Mouse (Mus musculus): ENCODE measurements around the gene Rpl9-ps1. TPM values are rescaled to one million over a fixed set of nuclear protein-coding genes. Genes with fewer than 3 reads are reported as not detected.

Gene Rpl9-ps1
- total RNA-seq (2021): not detected
- long read RNA-seq: 0 reads

DNA sequence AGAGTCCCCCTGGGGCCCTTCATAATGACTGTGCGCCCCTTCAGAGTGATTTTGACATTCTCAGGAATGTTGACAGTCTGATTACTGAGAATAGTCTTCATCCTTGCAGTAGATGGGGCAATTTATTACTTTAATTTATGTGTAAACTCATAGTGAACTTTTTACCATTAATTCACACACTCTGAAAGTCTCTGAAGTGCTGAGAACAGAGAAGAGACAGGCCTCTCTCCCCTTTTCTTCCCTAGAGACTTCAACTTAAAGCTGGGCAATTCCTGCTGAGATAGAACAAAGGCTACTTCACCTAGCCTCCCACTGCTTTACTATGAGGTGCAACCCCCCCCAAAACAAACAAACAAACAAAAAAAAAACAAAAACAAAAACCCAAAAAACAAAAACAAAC lies at the start of gene Rpl9-ps1:
Gene Rpl9-ps1 (minus strand): TSS at position 101 of the 400 bp plus-strand sequence.
- no peak for DNase-seq (ENCODE audit: low spot score in 2 of 2)

GRCm38 (mm10) chr11:83692008-83692407 lies 46.6 kb upstream of the Rpl9-ps1 start:
- no peak for DNase-seq (ENCODE audit: low spot score in 2 of 2)

GRCm38 (mm10) chr11:83689918-83690317 lies 44.5 kb upstream of the Rpl9-ps1 start:
- DNase-seq (ENCODE audit: low spot score in 2 of 2): no peak

DNA sequence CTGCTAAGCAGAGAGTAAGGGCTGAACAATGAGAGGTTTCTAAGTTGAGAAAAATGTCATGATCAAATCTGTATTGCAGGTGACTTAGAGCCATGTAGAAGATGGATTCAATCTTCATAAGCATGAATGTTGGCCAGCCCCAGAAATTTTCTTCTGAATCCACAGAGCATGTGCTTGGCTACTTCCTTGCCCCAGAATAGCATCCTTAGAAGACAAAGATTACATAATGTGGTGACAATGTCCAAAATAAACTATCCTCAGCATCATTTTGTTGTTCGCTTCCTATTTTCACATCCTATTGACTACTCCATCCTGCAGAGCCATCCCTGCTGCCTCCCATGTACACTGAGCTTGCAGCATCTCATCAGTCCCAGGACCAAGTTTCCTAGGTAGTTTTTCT lies 30.2 kb upstream of the Rpl9-ps1 start:
- no peak for DNase-seq (ENCODE audit: low spot score in 2 of 2)

GRCm38 (mm10) chr11:83671743-83672142 lies 26.3 kb upstream of the Rpl9-ps1 start:
- DNase-seq (ENCODE audit: low spot score in 2 of 2): no peak

DNA sequence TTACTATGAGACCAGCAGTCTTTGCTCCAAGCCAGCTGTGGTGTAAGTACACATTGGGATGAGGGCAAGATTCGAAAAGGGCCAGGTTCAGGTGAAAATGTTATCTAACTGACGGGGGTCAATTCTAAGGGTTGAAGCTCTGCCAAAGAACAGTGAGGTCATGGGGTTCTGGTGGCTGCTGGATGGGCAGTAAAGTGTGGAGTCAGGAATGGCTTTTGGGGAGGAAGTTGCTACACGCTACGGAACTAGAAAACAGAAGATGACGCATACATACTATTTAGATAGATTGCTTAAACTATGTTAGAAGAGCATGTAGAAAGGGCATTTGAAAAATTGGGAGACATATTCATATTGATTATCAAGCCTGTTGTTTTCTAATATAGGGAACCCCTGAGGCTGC lies 18.1 kb upstream of the Rpl9-ps1 start:
- DNase-seq (ENCODE audit: low spot score in 2 of 2): no peak

DNA sequence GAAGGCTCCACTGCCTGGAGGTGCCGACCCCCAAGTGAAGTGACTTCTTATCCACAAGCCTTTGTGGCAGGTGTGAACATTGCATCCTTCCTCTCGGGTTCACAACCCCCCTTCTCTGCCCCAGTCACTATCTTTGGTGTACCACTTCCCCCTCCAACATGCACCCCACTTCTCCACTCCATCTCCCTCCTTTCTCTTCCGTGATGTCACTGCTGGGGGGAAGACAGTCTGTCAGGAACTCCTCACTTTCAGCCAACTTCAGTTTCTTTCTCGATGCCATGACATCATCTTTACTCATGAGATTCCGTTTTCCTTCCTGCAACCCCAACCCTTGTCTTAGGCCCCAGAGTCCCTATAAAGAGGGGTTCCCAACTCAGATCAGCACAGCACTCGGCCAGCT lies 16.8 kb upstream of the Rpl9-ps1 start, which contains the start of gene Ccl4:
Gene Ccl4 (plus strand): TSS at position 381 of the 400 bp plus-strand sequence.
- no peak for DNase-seq (ENCODE audit: low spot score in 2 of 2)

DNA sequence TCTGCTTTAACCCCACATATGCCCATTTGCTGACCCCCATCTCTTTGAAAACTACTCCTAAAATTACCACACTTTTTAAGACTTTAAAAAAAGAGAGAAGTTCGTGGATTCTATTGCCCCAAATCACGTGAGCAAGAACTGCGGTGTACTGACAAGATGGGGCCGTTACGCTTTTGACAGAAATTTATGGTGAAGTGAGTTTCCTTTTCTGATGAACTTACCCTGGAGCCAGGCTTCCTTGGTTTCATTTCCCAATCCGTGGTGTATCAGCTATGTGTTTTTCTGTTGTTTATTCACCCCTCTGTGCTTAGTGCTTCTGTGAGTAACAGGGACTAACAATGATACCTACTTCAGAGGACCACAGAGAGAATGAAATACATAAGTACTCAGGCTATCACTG lies 13.4 kb upstream of the Rpl9-ps1 start:
- no peak for DNase-seq (ENCODE audit: low spot score in 2 of 2)

DNA sequence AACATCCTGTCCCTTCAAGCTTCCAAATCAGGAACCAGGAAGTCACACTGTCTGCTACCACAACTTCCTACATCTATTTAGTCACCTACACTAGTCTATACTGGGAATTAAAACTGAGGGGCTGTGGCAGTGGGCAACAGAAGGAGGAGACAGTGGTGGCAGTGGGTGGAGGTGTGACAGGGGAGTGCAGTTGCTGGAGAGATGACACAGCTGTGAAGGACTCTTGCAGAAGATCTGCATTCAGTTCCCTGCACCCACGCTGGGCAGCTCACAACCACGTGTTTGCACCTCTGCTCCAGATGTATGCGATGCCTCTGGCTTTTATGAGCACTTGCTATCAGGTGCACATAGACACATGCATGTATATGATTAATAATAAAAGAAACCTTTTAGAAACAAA lies 12.1 kb upstream of the Rpl9-ps1 start:
- no peak for DNase-seq (ENCODE audit: low spot score in 2 of 2)

- no peak for DNase-seq (ENCODE audit: low spot score in 2 of 2)
These were observed 9.2 kb upstream of the Rpl9-ps1 start for GRCm38 (mm10) chr11:83654606-83655005.

DNA sequence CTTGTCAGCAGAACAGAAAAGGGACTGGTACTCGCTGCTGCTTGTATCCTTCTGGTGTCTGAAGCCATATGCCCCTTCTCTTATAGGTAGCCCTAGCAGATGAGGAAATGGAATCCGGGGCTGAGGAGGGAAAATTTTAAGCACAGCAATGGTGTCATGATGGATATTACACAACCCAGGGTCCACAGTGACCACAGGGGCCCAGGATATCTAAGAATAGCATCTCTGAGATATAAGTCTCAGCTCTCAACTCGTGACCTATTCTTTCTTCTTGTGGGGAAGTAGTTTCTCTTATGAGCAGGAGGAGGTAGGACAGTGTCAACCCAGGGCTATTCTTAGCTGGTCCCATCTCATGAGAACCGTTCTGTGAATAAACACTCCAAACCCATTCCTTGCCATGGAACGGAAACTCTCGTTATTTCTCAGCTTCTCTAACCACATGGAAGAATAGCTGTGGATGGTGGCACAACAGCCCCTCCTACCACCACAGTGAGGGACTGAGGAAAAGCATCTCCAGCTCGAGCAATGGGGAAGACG lies 4.0 kb upstream of the Rpl9-ps1 start, which contains the start of gene Ccl3:
Gene Ccl3 (minus strand): TSS at position 51 of the 537 bp plus-strand sequence.
- DNase-seq (ENCODE audit: low spot score in 2 of 2): no peak

- no peak for DNase-seq (ENCODE audit: low spot score in 2 of 2)
These were observed 1.1 kb upstream of the Rpl9-ps1 start for GRCm38 (mm10) chr11:83646356-83647149.

DNA sequence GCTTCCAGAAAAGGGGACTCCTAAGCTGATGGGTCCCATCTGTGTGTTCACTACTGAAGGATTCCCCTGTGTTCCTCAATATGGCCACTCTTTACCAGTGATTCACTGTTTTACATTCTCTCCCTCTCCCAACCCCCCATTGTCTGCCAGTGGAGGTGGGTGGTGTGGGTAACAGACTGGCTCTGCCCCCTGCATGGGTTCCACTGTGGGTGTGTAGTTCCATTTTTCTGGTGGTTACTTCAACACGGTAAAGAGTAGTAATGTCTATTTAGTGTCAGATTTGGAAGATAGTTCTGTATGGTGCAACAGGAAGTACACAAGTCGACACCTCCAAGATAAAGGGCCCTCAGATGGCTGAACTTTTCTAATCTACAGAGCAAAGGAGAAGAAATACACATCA lies 4.2 kb downstream of the Rpl9-ps1 start:
- no peak for DNase-seq (ENCODE audit: low spot score in 2 of 2)

- DNase-seq (ENCODE audit: low spot score in 2 of 2): no peak
These were observed 5.3 kb downstream of the Rpl9-ps1 start for GRCm38 (mm10) chr11:83640141-83640540.

- no peak for DNase-seq (ENCODE audit: low spot score in 2 of 2)
These were observed 5.9 kb downstream of the Rpl9-ps1 start for GRCm38 (mm10) chr11:83639533-83639932.

GRCm38 (mm10) chr11:83638934-83639333 lies 6.5 kb downstream of the Rpl9-ps1 start:
- DNase-seq (ENCODE audit: low spot score in 2 of 2): no peak

DNA sequence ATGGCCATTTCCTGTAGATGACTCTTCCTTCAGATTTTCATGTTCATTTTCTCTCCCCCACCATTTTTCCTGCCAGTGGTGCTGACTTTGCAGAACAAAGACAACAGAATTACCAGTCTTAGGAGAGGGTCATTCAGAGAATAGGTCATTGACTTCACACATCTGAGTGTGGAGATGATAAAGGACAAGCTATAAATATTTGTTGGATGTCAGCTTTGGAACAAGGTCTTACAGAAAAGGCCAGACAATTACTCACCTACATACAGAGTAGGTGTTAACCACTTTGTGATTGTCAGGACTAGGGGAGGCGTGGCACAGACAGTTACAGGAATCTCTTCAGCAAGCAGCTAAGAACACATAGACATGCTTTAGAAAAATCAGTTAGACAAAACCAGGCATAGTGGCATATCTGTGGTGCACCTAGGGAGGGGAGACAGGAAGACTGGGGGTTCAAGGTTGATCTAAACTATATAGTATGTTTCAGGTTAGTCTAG lies 8.6 kb downstream of the Rpl9-ps1 start:
- no peak for DNase-seq (ENCODE audit: low spot score in 2 of 2)

- DNase-seq (ENCODE audit: low spot score in 2 of 2): no peak
These were observed 10.5 kb downstream of the Rpl9-ps1 start for GRCm38 (mm10) chr11:83634898-83635297.

GRCm38 (mm10) chr11:83634425-83634824 lies 11.0 kb downstream of the Rpl9-ps1 start:
- DNase-seq (ENCODE audit: low spot score in 2 of 2): no peak

DNA sequence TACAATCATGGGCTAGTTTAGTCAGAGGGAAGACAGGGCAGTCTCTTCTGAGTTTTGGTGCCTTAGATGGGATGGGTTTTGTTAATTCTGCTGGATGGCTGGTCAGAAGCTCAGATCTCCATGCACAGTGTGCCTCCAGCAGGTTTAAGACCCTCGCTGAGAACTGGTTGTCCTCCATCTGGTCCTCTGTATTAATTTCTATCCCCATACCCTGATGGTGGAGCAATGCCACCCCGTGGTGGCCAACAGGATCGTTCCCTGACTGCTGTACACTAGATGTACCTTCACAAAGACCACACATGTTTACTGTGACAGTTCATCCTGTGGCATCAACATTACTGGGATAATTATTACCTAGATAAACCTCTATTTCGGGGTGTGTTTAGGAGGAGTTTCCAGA lies 12.7 kb downstream of the Rpl9-ps1 start:
- DNase-seq (ENCODE audit: low spot score in 2 of 2): no peak

- DNase-seq (ENCODE audit: low spot score in 2 of 2): no peak
These were observed 14.4 kb downstream of the Rpl9-ps1 start for GRCm38 (mm10) chr11:83631065-83631464.

DNA sequence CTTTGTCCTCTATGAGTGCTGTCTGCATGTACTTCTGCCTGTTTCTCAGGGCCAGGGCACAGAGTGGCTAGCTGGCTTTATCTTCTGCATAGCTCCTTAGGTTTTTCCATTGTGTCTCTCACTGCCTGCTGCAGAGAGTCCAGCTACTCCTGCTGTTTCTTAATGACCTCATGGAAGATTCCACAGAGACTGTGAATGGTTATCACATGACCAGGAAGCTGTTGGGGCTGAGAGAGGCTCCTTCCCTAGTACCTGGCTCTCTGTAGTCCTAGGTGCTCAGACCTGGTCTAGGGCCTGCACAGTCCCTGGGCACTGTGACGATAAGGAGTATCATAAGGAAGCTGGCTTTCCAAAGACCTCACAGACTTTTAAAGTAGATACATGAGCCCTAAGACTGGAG lies 14.8 kb downstream of the Rpl9-ps1 start:
- no peak for DNase-seq (ENCODE audit: low spot score in 2 of 2)

DNA sequence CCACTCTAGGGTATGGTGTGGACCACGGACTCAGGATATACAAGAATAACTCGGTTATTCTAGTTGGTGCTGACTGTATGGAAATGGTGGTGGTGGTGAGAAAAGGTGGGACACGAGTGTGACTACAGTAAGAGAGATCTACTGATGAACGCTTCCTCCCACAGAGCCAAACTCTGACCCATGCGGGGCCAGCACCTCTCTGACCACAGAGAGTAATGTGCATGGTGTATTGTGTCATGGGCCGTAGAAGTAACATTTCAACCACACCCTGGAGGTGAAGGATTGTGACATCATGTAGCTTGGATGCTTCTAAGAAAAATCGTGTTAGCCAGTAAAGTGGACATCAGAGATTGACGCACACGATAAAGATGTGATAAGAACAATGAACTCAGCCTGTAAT lies 16.6 kb downstream of the Rpl9-ps1 start:
- DNase-seq (ENCODE audit: low spot score in 2 of 2): no peak
